Mouse (Mus musculus): ENCODE measurements around the gene Psma3.

- TF ChIP-seq POLR2A (IDR thresholded peaks at IDR 0.05; ENCODE audit: borderline replicate concordance, extremely low read depth, low read depth, low read length) (peak; percentile 82; the same call in 1 of the 2 replicates), CTCF (IDR thresholded peaks at IDR 0.05; ENCODE audit: insufficient read depth, low read length) (peak; percentile 27; the same call in 1 of the 2 replicates)
These were observed 6.2 kb upstream of the Psma3 start for GRCm38 (mm10) chr12:70968141-70968790.
